Mouse (Mus musculus) colon, adult 2 months (tissue): ENCODE results near the gene Lcmt2. TPM values are rescaled to one million over a fixed set of nuclear protein-coding genes. Genes with fewer than 3 reads are reported as not detected.

Source experiments
- polyA plus RNA-seq: library from polyadenylated mRNA; depleted of rRNA; stranded (reverse); fragments of >200 nt; gene quantifications from 2 replicates; pipeline ENCODE4 v1.2.3, GENCODE M21; 2012; rRNA removed

Lcmt2 gene
- polyA plus RNA-seq: 11.5 and 14.0 TPM in 2 replicates

GRCm38 (mm10) chr2:121140018-121140882 is at the start of gene Lcmt2, which contains the start of gene Adal:
Lcmt2 (minus strand) TSS chr2:121140653.
Adal (plus strand) TSS chr2:121140428.

GRCm38 (mm10) chr2:121170980-121171742 is 30.7 kb upstream of the Lcmt2 start, which contains the start of gene Zscan29:
Zscan29 (minus strand) TSS chr2:121171125.

GRCm38 (mm10) chr2:121170481-121170971 is 30.1 kb upstream of the Lcmt2 start, which contains the start of gene Tubgcp4:
Tubgcp4 (plus strand) TSS chr2:121170654.

GRCm38 (mm10) chr2:121109695-121110094 is 30.8 kb downstream of the Lcmt2 start, which contains the start of gene Tgm7:
Tgm7 (minus strand) TSS chr2:121109795.

GRCm38 (mm10) chr2:121085480-121086185 is 54.8 kb downstream of the Lcmt2 start, which contains the start of gene Tgm5:
Tgm5 (minus strand) TSS chr2:121085841.

Other genes with a start within 250 kb of the Lcmt2 start
- 14.8 and 20.1 TPM in 2 replicates for gene Ubr1, start 169.9 kb downstream of the Lcmt2 start, polyA plus RNA-seq
- 6.1 and 6.4 TPM in 2 replicates for gene Tmem62, start 163.6 kb downstream of the Lcmt2 start, polyA plus RNA-seq
- 15.8 and 18.7 TPM in 2 replicates for gene Ccndbp1, start 132.2 kb downstream of the Lcmt2 start, polyA plus RNA-seq
- not detected in 2 replicates for gene Epb42, start 103.6 kb downstream of the Lcmt2 start, polyA plus RNA-seq
- 0.08 and 0.28 TPM in 2 replicates for gene Tgm5, start 54.8 kb downstream of the Lcmt2 start, polyA plus RNA-seq
- 0.10 and 0.27 TPM in 2 replicates for gene Tgm7, start 30.9 kb downstream of the Lcmt2 start, polyA plus RNA-seq
- 2.3 and 4.2 TPM in 2 replicates for gene Adal, start 225 bp downstream of the Lcmt2 start, polyA plus RNA-seq
- gene Tubgcp4, start 30.0 kb upstream of the Lcmt2 start, polyA plus RNA-seq: 35.2 and 39.6 TPM in 2 replicates
- gene Zscan29, start 30.5 kb upstream of the Lcmt2 start, polyA plus RNA-seq: 3.7 and 3.9 TPM in 2 replicates
- 14.7 and 19.8 TPM in 2 replicates for gene Trp53bp1, start 130.8 kb upstream of the Lcmt2 start, polyA plus RNA-seq
- gene Map1a, start 148.9 kb upstream of the Lcmt2 start, polyA plus RNA-seq: 5.3 and 6.6 TPM in 2 replicates
- 77.6 and 90.2 TPM in 2 replicates for gene Ppip5k1, start 214.7 kb upstream of the Lcmt2 start, polyA plus RNA-seq
- gene Ckmt1, start 217.1 kb upstream of the Lcmt2 start, polyA plus RNA-seq: 2,943 and 2,968 TPM in 2 replicates
- 0.17 and 0.54 TPM in 2 replicates for gene Strc, start 246.5 kb upstream of the Lcmt2 start, polyA plus RNA-seq